Mouse (Mus musculus) liver, postnatal 0 days (tissue): Measurements from ENCODE around the gene B3gnt7. TPM values are rescaled to one million over a fixed set of nuclear protein-coding genes. Genes with fewer than 3 reads are reported as not detected.

Experiments
- ATAC-seq: fragments of 200-750 bp; cut with Nextera tagmentation; 2 replicates; pipeline ENCODE4 v1.8.0; 2017; ENCODE audit warnings: mild to moderate bottlenecking, moderate library complexity
- DNase-seq: peaks from one replicate; pipeline ENCODE4 v3.0.0-alpha.2; 2016
- H3K27ac ChIP-seq: fragments of 300-500 bp; sonication (generic); 2 replicates; pipeline ENCODE4 v1.5.1; 2014; ENCODE audit warnings: antibody characterized with exemption, moderate library complexity, mild to moderate bottlenecking, low read depth
- H3K27me3 ChIP-seq: fragments of 300-500 bp; sonication (generic); 2 replicates; pipeline ENCODE4 v1.6.1; 2014; ENCODE audit warnings: low read length, control low read depth, mixed read lengths; ENCODE audit not compliant: insufficient read depth
- H3K36me3 ChIP-seq: fragments of 300-500 bp; sonication (generic); replicated peaks from 2 replicates; pipeline ENCODE4 v1.6.1; 2014; ENCODE audit warnings: mild to moderate bottlenecking, control low read depth, low read length, moderate library complexity, mixed read lengths; ENCODE audit not compliant: insufficient read depth
- H3K4me1 ChIP-seq: fragments of 300-500 bp; sonication (generic); 2 replicates; pipeline ENCODE4 v1.6.1; 2014; ENCODE audit warnings: antibody characterized with exemption, mild to moderate bottlenecking, control low read depth; ENCODE audit not compliant: insufficient read depth
- H3K4me2 ChIP-seq: fragments of 300-500 bp; sonication (generic); 2 replicates; pipeline ENCODE4 v1.6.1; 2014; ENCODE audit warnings: low read depth, mild to moderate bottlenecking, low read length, moderate library complexity, mixed read lengths
- H3K4me3 ChIP-seq: fragments of 300-500 bp; sonication (generic); 2 replicates; pipeline ENCODE4 v1.5.1; 2014; ENCODE audit warnings: low read depth, low read length
- H3K9ac ChIP-seq: fragments of 300-500 bp; sonication (generic); replicated peaks from 2 replicates; pipeline ENCODE4 v1.6.1; 2014; ENCODE audit warnings: mild to moderate bottlenecking, moderate library complexity
- H3K9me3 ChIP-seq: fragments of 300-500 bp; sonication (generic); 2 replicates; pipeline ENCODE4 v1.6.1; 2016; ENCODE audit warnings: mild to moderate bottlenecking, control low read depth, low read length, mixed read lengths
- CTCF ChIP-seq: sonication (generic); IDR thresholded peaks from 2 replicates; pipeline ENCODE4 v1.5.1; 2016; ENCODE audit warnings: antibody characterized with exemption, low read depth
- EP300 ChIP-seq: IDR thresholded peaks from 2 replicates; pipeline ENCODE4 v1.6.1; 2016; ENCODE audit warnings: antibody characterized with exemption, low read depth, mild to moderate bottlenecking
- WGBS: fragments of 180-500 bp; shearing (Covaris S2); extraction: QIAGEN DNeasy Blood & Tissue Kit; methylation state at CpG from one replicate; pipeline ENCODE4 v1.1.7; 2014; ENCODE audit not compliant: insufficient replicate concordance; 5-methylcytosine and 5-hydroxymethylcytosine counted together
- polyA plus RNA-seq: library from polyadenylated mRNA; unstranded; fragments of >200 nt; fragmentation: Nextera tagmentation; extraction: Ambion mirVana; gene quantifications from 2 replicates; pipeline ENCODE4 v1.2.1, GENCODE M21; 2015

The B3gnt7 gene
- polyA plus RNA-seq, result 0.46 and 1.0 TPM in 2 replicates

GRCm38 (mm10) chr1:86302532-86302931 lies at the start of gene B3gnt7:
Gene B3gnt7, plus strand, starts transcription at chr1:86302832.
- TF ChIP-seq CTCF (no peak), EP300 (no peak)
- Histone ChIP-seq H3K9me3 (no peaks in the 10 kb centered on the region), H3K4me1 (peaks cover 29% of the 10 kb centered on the region), H3K4me2 (peak within 1 kb of the TSS; percentile 92), H3K27me3 (peaks cover 31% of the 10 kb centered on the region), H3K27ac (no peak within 1 kb of the TSS), H3K36me3 (no peaks in the 10 kb centered on the region), H3K9ac (peak within 1 kb of the TSS; percentile 50), H3K4me3 (peak within 1 kb of the TSS; percentile 58)
- no peak for DNase-seq
- no peak for ATAC-seq
- 62% methylated on average over 6 of the region's 6 CpGs for WGBS

GRCm38 (mm10) chr1:86253410-86253809 lies 49.2 kb upstream of the B3gnt7 start:
- Histone ChIP-seq H3K4me1 (0 out of 2 replicates have a peak, but pooled peaks cover 3% of the 10 kb centered on the region), H3K27me3 (no peaks in the 10 kb centered on the region), H3K9ac (no peak overlapping the region), H3K27ac (no peak overlapping the region), H3K4me3 (no peak overlapping the region), H3K36me3 (no peaks in the 10 kb centered on the region), H3K9me3 (no peaks in the 10 kb centered on the region), H3K4me2 (no peak overlapping the region)
- DNase-seq, result no peak
- 66% methylated on average over 8 of the region's 8 CpGs for WGBS
- TF ChIP-seq CTCF (no peak), EP300 (no peak)
- ATAC-seq, result no peak

- Histone ChIP-seq H3K36me3 (no peaks in the 10 kb centered on the region), H3K27ac (no peak overlapping the region), H3K27me3 (no peaks in the 10 kb centered on the region), H3K4me2 (no peak overlapping the region), H3K9me3 (no peaks in the 10 kb centered on the region), H3K4me1 (0 out of 2 replicates have a peak, but pooled peaks cover 3% of the 10 kb centered on the region), H3K9ac (no peak overlapping the region), H3K4me3 (no peak overlapping the region)
- TF ChIP-seq CTCF, result no peak
- TF ChIP-seq EP300, result no peak
- WGBS, result 62% methylated on average over 4 of the region's 4 CpGs
- ATAC-seq (no peak), DNase-seq (no peak)
Measured at GRCm38 (mm10) chr1:86256311-86256710, 46.3 kb upstream of the B3gnt7 start.

GRCm38 (mm10) chr1:86257228-86257627 lies 45.4 kb upstream of the B3gnt7 start:
- H3K27me3 ChIP-seq, result no peaks in the 10 kb centered on the region
- no peaks in the 10 kb centered on the region for H3K9me3 ChIP-seq
- 0 out of 2 replicates have a peak, but pooled peaks cover 3% of the 10 kb centered on the region for H3K4me1 ChIP-seq
- ATAC-seq, result no peak
- DNase-seq, result no peak
- no peak overlapping the region for H3K4me3 ChIP-seq
- 90% methylated on average over 8 of the region's 8 CpGs for WGBS
- no peak overlapping the region for H3K9ac ChIP-seq
- TF ChIP-seq EP300 (no peak), CTCF (no peak)
- H3K27ac ChIP-seq, result no peak overlapping the region
- no peaks in the 10 kb centered on the region for H3K36me3 ChIP-seq
- H3K4me2 ChIP-seq, result no peak overlapping the region

GRCm38 (mm10) chr1:86258171-86258824 lies 44.3 kb upstream of the B3gnt7 start:
- ATAC-seq (peak; percentile 25; the same call in 1 of the 2 replicates), DNase-seq (no peak)
- WGBS, result 46% methylated on average over 7 of the region's 7 CpGs
- peak; percentile 34 for TF ChIP-seq EP300
- no peak for TF ChIP-seq CTCF
- no peak overlapping the region for H3K4me2 ChIP-seq
- H3K27ac ChIP-seq, result no peak overlapping the region
- H3K9me3 ChIP-seq, result no peaks in the 10 kb centered on the region
- no peaks in the 10 kb centered on the region for H3K27me3 ChIP-seq
- no peaks in the 10 kb centered on the region for H3K36me3 ChIP-seq
- H3K4me1 ChIP-seq, result peaks cover 8% of the 10 kb centered on the region; the same call in 1 of the 2 replicates
- no peak overlapping the region for H3K4me3 ChIP-seq
- no peak overlapping the region for H3K9ac ChIP-seq

- Histone ChIP-seq H3K4me2 (peak overlapping the region; percentile 42), H3K27me3 (no peaks in the 10 kb centered on the region), H3K9ac (0 out of 2 replicates have a peak overlapping the region, but pooled peaks have one; percentile 13), H3K36me3 (no peaks in the 10 kb centered on the region), H3K27ac (peak overlapping the region; percentile 70), H3K4me3 (no peak overlapping the region), H3K9me3 (no peaks in the 10 kb centered on the region), H3K4me1 (peaks cover 23% of the 10 kb centered on the region)
- ATAC-seq (peak; percentile 71), DNase-seq (peak; percentile 51)
- WGBS, result 30% methylated on average over 7 of the region's 7 CpGs
- TF ChIP-seq EP300 (no peak), CTCF (no peak)
Measured at GRCm38 (mm10) chr1:86263564-86264339, 38.9 kb upstream of the B3gnt7 start.
